Mouse (Mus musculus) heart, adult 2 months (tissue): Measurements from ENCODE around the gene Rab31.

ENCODE experiments used
- CTCF ChIP-seq: fragments of 200-600 bp; IDR thresholded peaks from 2 replicates; pipeline ENCODE4 v1.8.1; 2022; ENCODE audit warnings: antibody characterized with exemption, mild to moderate bottlenecking, moderate library complexity
- EP300 ChIP-seq: fragments of 200-500 bp; IDR thresholded peaks from 2 replicates; pipeline ENCODE4 v1.6.1; 2011; ENCODE audit warnings: low read depth, low read length, control low read depth; ENCODE audit not compliant: insufficient read depth
- POLR2A ChIP-seq: fragments of 200-500 bp; IDR thresholded peaks from 2 replicates; pipeline ENCODE4 v1.6.1; 2011; ENCODE audit warnings: mild to moderate bottlenecking, low read depth, low read length, control low read depth; ENCODE audit not compliant: insufficient read depth

GRCm38 (mm10) chr17:65726274-65726673 lies 46.3 kb downstream of the Rab31 start:
- TF ChIP-seq POLR2A (no peak), CTCF (peak; percentile 66), EP300 (0 out of 2 replicates have a peak, but pooled peaks have one; percentile 15)
